Mouse (Mus musculus) embryo, embryonic 11.5 days (tissue): Measurements from ENCODE around the gene Akap14.

ENCODE experiments used
- DNase-seq: peaks from one replicate; pipeline ENCODE4 v3.0.0-alpha.2; 2012; ENCODE audit warnings: low read depth, low spot score

The Akap14 gene

DNA sequence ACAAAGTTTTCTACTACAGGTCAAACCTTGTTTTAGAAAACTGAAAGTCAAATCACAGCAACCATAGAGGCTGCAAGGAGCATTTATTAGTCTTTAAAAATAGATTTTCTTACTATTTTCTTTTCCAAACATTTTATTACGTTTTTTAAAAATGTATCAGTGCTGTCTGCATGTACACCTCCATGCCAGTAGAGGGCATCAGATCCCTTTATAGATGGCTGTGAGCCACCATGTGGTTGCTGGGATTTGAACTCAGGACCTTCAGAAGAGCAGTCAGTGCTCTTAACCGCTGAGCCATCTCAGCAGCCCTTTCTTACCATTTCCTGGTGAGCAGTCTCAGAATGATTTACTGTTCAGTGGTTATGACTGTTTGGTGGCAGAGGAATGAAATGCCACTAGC, 64.8 kb downstream of the Akap14 start:
- DNase-seq, result no peak
